Comparison of ENCODE assay signal across 7 mouse cellular contexts in the genomic region with DNA sequence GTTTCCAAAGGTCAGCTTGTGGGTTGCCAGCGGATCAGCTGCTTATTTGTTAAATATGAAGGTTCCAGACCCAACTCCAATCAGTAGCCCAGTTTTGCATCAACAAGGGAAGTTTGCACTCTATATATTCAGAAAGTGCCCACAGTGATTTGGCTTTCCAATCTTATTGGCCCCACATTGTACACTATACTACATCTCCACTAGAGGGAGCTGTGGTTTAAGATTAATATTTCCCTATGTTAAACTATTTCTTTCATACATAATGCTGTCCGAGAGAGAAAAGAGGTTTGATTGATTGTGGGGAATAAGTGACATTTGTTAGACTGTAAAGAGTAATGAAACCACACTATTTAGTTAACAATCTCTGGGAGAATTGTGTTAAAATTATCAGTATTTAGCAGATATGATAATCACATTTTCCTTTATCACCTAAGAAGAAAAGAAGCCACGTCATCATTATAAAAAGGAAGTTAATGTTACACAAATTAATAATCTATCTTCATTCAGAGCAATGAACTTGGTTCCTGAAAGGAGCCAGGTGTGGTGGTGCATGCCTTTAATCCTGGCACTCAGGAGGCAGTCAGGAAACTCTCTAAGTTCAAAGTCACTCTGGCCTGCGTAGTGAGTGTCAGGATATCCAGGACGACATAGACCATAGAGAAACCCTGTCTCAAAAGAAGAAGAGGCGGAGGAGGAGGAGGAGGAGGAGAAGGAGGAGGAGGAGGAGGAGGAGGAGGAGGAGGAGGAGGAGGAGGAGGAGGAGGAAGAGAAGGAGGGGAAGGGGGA. TPM values are rescaled to one million over a fixed set of nuclear protein-coding genes. Genes with fewer than 3 reads are reported as not detected.
DNase-seq lines count a peak whose midpoint lies in the region; ATAC-seq and TF ChIP-seq lines count a peak whose summit lies in the region.

No protein-coding gene starts in this region.

- no peaks in the 10 kb centered on the region for H3K27me3 ChIP-seq in limb, embryonic 14.5 days (ENCODE audit: control insufficient read depth, insufficient read depth, low read length)
- no peaks in the 10 kb centered on the region for H3K27me3 ChIP-seq in limb, embryonic 10.5 days (ENCODE audit: low read depth, poor library complexity, severe bottlenecking)

- ATAC-seq in limb, embryonic 14.5 days (ENCODE audit: low FRiP score, low read depth), result no peak; the same call in 1 of the 2 replicates
- peak; percentile 85 for ATAC-seq in megakaryocyte-erythroid progenitor cell, adult 5-6 weeks (replicated peaks; ENCODE audit: low FRiP score, low TSS enrichment, poor library complexity, severe bottlenecking)

- H3K4me1 ChIP-seq in limb, embryonic 14.5 days (ENCODE audit: control insufficient read depth, insufficient read depth, low read length), result no peaks in the 10 kb centered on the region
- H3K4me1 ChIP-seq in limb, embryonic 10.5 days, result no peaks in the 10 kb centered on the region

- no peak overlapping the region for H3K4me2 ChIP-seq in limb, embryonic 14.5 days (replicated peaks; ENCODE audit: low read depth, low read length, severe bottlenecking)

- no peak overlapping the region for H3K27ac ChIP-seq in limb, embryonic 14.5 days (replicated peaks; ENCODE audit: low read depth, low read length)
- no peak overlapping the region for H3K27ac ChIP-seq in limb, embryonic 10.5 days

- no peak overlapping the region for H3K4me3 ChIP-seq in limb, embryonic 14.5 days (replicated peaks; ENCODE audit: low read length)
- no peak overlapping the region for H3K4me3 ChIP-seq in limb, embryonic 10.5 days

- DNase-seq in limb, embryonic 14.5 days (ENCODE audit: low spot score), result peak; percentile 86
- no peak for DNase-seq in limb, embryonic 10.5 days (ENCODE audit: low spot score)
- DNase-seq in MEL-GATA-1-ER (ENCODE audit: extremely low read depth, low read depth), result peak; percentile 36
- DNase-seq in embryo, embryonic 10 days (ENCODE audit: low spot score), result peak; percentile 60
- DNase-seq in T-cell, adult 2 months (ENCODE audit: low spot score), result no peak
- DNase-seq in spleen, adult 18-20 months, result no peak

- H3K36me3 ChIP-seq in limb, embryonic 14.5 days (ENCODE audit: control insufficient read depth, insufficient read depth, low read length), result no peaks in the 10 kb centered on the region
- H3K36me3 ChIP-seq in limb, embryonic 10.5 days, result no peaks in the 10 kb centered on the region

- no peak for TF ChIP-seq POLR2A in limb, embryonic 14.5 days (IDR thresholded peaks at IDR 0.05; ENCODE audit: borderline replicate concordance, extremely low read depth, insufficient read depth, insufficient read length)

- H3K9me3 ChIP-seq in limb, embryonic 14.5 days (ENCODE audit: control insufficient read depth, low read length), result no peaks in the 10 kb centered on the region
- no peaks in the 10 kb centered on the region for H3K9me3 ChIP-seq in limb, embryonic 10.5 days (replicated peaks)

- 46% methylated on average over 5 of the region's 6 CpGs for WGBS in limb, embryonic 14.5 days
- 50% methylated on average over 5 of the region's 6 CpGs for WGBS in limb, embryonic 10.5 days

- H3K9ac ChIP-seq in limb, embryonic 14.5 days (ENCODE audit: low read depth, low read length, severe bottlenecking), result no peak overlapping the region

RNA-seq across cellular contexts. Expression of gene Arl4a, which starts 44.8 kb away (rescaled TPM):
- 20.5 and 27.8 TPM in 2 replicates for polyA plus RNA-seq in limb, embryonic 14.5 days (2012; rRNA removed)
- polyA plus RNA-seq in limb, embryonic 14.5 days (2014; fragmentation: Nextera tagmentation; extraction: Ambion mirVana), result 71.9 and 77.8 TPM in 2 replicates
- 16.3 and 23.8 TPM in 2 replicates for polyA plus RNA-seq in limb, embryonic 10.5 days (2016; fragmentation: Nextera tagmentation; extraction: Ambion mirVana)
- total RNA-seq in megakaryocyte-erythroid progenitor cell, adult 5-6 weeks (2014; fragmentation: Nextera tagmentation), result 58.7 and 90.2 TPM in 2 replicates
- 54.9 and 57.5 TPM in 2 replicates for total RNA-seq in megakaryocyte-erythroid progenitor cell, adult 5-6 weeks (2017)

RNA-seq across cellular contexts. Expression of gene Scin, which starts 51.4 kb away (rescaled TPM):
- 10.4 and 11.5 TPM in 2 replicates for polyA plus RNA-seq in limb, embryonic 14.5 days (2012; rRNA removed)
- polyA plus RNA-seq in limb, embryonic 14.5 days (2014; fragmentation: Nextera tagmentation; extraction: Ambion mirVana), result 6.2 and 6.7 TPM in 2 replicates
- 0.09 TPM in 1 of 2 replicates, not detected in the other for polyA plus RNA-seq in limb, embryonic 10.5 days (2016; fragmentation: Nextera tagmentation; extraction: Ambion mirVana)
- 12.1 and 12.7 TPM in 2 replicates for total RNA-seq in megakaryocyte-erythroid progenitor cell, adult 5-6 weeks (2014; fragmentation: Nextera tagmentation)
- 31.9 and 62.5 TPM in 2 replicates for total RNA-seq in megakaryocyte-erythroid progenitor cell, adult 5-6 weeks (2017)

Comparison
In these comparisons a context has a peak if more than half of its experiments do, and no peak if none do; other contexts are left out.
1. DNase-seq: peak in limb, embryonic 14.5 days (single experiment), MEL-GATA-1-ER (single experiment) and embryo, embryonic 10 days (single experiment); none in limb, embryonic 10.5 days (single experiment), T-cell, adult 2 months (single experiment) and spleen, adult 18-20 months (0 of 2).